Mouse (Mus musculus) urinary bladder, adult 2 months (tissue): Measurements from ENCODE around the gene Krt42. TPM values are rescaled to one million over a fixed set of nuclear protein-coding genes. Genes with fewer than 3 reads are reported as not detected.
"Not testable (repeated sequence)": the region's sequence is repeated elsewhere in the genome, so short reads cannot be mapped to it uniquely, and the experiment has no call there.

Experiments
- DNase-seq: peaks from one replicate; pipeline ENCODE4 v3.0.0; 2022; ENCODE audit warnings: low spot score
- polyA plus RNA-seq: library from polyadenylated mRNA; depleted of rRNA; stranded (reverse); fragments of >200 nt; gene quantifications from 2 replicates; pipeline ENCODE4 v1.2.3, GENCODE M21; 2012; rRNA removed

Krt42 gene
- polyA plus RNA-seq, result not detected in 2 replicates

GRCm38 (mm10) chr11:100269821-100270332 is at the start of gene Krt42:
Gene Krt42, minus strand, starts transcription at chr11:100269871.
- DNase-seq, result no peak

- DNase-seq, result no peak
Measured at GRCm38 (mm10) chr11:100318529-100319451, 49.1 kb upstream of the Krt42 start.

GRCm38 (mm10) chr11:100317826-100318380 is 48.2 kb upstream of the Krt42 start:
- no peak for DNase-seq

- no peak for DNase-seq
Measured at GRCm38 (mm10) chr11:100315439-100315838, 45.8 kb upstream of the Krt42 start.

- no peak for DNase-seq
Measured at GRCm38 (mm10) chr11:100313424-100313823, 43.8 kb upstream of the Krt42 start.

- DNase-seq, result no peak
Measured at GRCm38 (mm10) chr11:100312096-100312679, 42.5 kb upstream of the Krt42 start.

GRCm38 (mm10) chr11:100311656-100312055 is 42.0 kb upstream of the Krt42 start:
- no peak for DNase-seq

GRCm38 (mm10) chr11:100308672-100309071 is 39.0 kb upstream of the Krt42 start:
- not testable (repeated sequence) for DNase-seq

- DNase-seq, result no peak
Measured at GRCm38 (mm10) chr11:100307900-100308299, 38.2 kb upstream of the Krt42 start.

- no peak for DNase-seq
Measured at GRCm38 (mm10) chr11:100301292-100301691, 31.6 kb upstream of the Krt42 start.

GRCm38 (mm10) chr11:100300293-100300692 is 30.6 kb upstream of the Krt42 start:
- DNase-seq, result no peak

GRCm38 (mm10) chr11:100298274-100299036 is 28.8 kb upstream of the Krt42 start:
- DNase-seq, result peak; percentile 70

GRCm38 (mm10) chr11:100297801-100298200 is 28.1 kb upstream of the Krt42 start:
- DNase-seq, result no peak

- peak; percentile 69 for DNase-seq
Measured at GRCm38 (mm10) chr11:100295308-100295707, 25.6 kb upstream of the Krt42 start.

- no peak for DNase-seq
Measured at GRCm38 (mm10) chr11:100292884-100293283, 23.2 kb upstream of the Krt42 start.

- DNase-seq, result peak; percentile 53
Measured at GRCm38 (mm10) chr11:100290235-100290634, 20.6 kb upstream of the Krt42 start.

GRCm38 (mm10) chr11:100288942-100289341 is 19.3 kb upstream of the Krt42 start:
- DNase-seq, result peak; percentile 60

- DNase-seq, result peak; percentile 64
Measured at GRCm38 (mm10) chr11:100287024-100287423, 17.4 kb upstream of the Krt42 start.

- no peak for DNase-seq
Measured at GRCm38 (mm10) chr11:100284988-100285387, 15.3 kb upstream of the Krt42 start.

GRCm38 (mm10) chr11:100282549-100282948 is 12.9 kb upstream of the Krt42 start:
- DNase-seq, result peak; percentile 74
